Comparison of ENCODE assay signal across 29 mouse cellular contexts in the genomic region with DNA sequence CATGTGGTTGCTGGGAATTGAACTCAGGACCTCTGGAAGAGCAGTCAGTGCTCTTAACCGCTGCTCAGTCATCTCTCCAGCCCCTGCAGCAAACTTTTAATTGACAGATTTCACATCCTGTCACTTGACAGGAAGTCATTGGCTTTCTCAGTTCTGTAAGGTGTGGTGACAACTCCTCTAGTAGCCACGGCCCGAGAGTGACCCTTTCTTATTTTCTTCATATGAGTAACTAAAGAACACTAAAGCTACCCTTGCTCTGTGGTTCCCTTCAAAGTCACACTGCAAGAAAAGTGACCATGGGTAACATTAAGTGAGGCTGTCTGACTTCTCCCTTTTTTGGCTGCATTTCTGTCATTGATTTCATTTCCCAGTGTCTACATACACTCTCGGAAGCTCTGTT. TPM values are rescaled to one million over a fixed set of nuclear protein-coding genes. Genes with fewer than 3 reads are reported as not detected.
"Had no signal": no experiment of that assay in that cellular context is flagged by ENCODE, and none has a peak within 500 bp of the region (broad histone marks: within the 10 kb centered on the region; RNA-seq: fewer than 3 reads in every experiment).

No protein-coding gene starts in this region.

- H3K4me2 ChIP-seq: heart, embryonic 11.5 days; hindbrain, embryonic 12.5 days; hindbrain, embryonic 14.5 days; kidney, embryonic 15.5 days; limb, embryonic 12.5 days; liver, embryonic 11.5 days; liver, embryonic 13.5 days had no signal

- H3K4me3 ChIP-seq: gastrocnemius, adult 2 months; heart, adult 2 months; hindbrain, embryonic 10.5 days; hindbrain, embryonic 12.5 days; kidney, embryonic 15.5 days; left cerebral cortex, adult 2 months; limb, embryonic 10.5 days; limb, embryonic 12.5 days; liver, embryonic 13.5 days had no signal

- H3K27ac ChIP-seq: gastrocnemius, adult 2 months; heart, adult 2 months; hindbrain, embryonic 10.5 days; hindbrain, embryonic 12.5 days; hindbrain, embryonic 14.5 days; hindbrain, postnatal 0 days; kidney, embryonic 15.5 days; kidney, postnatal 0 days; left cerebral cortex, adult 2 months; limb, embryonic 12.5 days; liver, embryonic 13.5 days had no signal

- H3K4me1 ChIP-seq: liver, embryonic 13.5 days had no signal

- DNase-seq: gastrocnemius, adult 2 months; gastrocnemius, postnatal 10 days; gastrocnemius, postnatal 25 days; heart, adult 2 months; heart, postnatal 10 days; heart, postnatal 4 days; kidney, adult 11 months; kidney, adult 2 months; kidney, adult 9 months; kidney, postnatal 14 days; kidney, postnatal 36 days; layer of hippocampus, adult 9-11 months; liver; liver, embryonic 13.5 days had no signal

- H3K9me3 ChIP-seq: hindbrain, embryonic 10.5 days; hindbrain, embryonic 12.5 days; kidney, embryonic 15.5 days; limb, embryonic 10.5 days; limb, embryonic 12.5 days; liver, embryonic 13.5 days had no signal

- ATAC-seq: hindbrain, postnatal 0 days; inflammation-experienced regulatory T-cells, adult 6 months; intestine, embryonic 16.5 days had no signal

- H3K9ac ChIP-seq: hindbrain, embryonic 12.5 days; hindbrain, embryonic 14.5 days; kidney, embryonic 15.5 days; limb, embryonic 12.5 days; liver, embryonic 13.5 days had no signal

- H3K36me3 ChIP-seq: hindbrain, embryonic 10.5 days; hindbrain, embryonic 12.5 days; kidney, embryonic 15.5 days; limb, embryonic 10.5 days; limb, embryonic 12.5 days; liver, embryonic 13.5 days had no signal

RNA-seq across cellular contexts. Expression of a gene that starts 49.4 kb away (rescaled TPM):
- total RNA-seq: gastrocnemius, adult 2 months; gastrocnemius, postnatal 10 days; gastrocnemius, postnatal 25 days; granulocyte monocyte progenitor cell, adult 5-6 weeks; heart, adult 2 months; heart, postnatal 10 days; heart, postnatal 25 days; heart, postnatal 4 days had no signal
- polyA plus RNA-seq: inflammation-experienced regulatory T-cells, adult 6 months; kidney, postnatal 0 days; limb, embryonic 10.5 days; liver, embryonic 11.5 days had no signal
